Mouse (Mus musculus): Measurements from ENCODE around the gene Slc31a1. TPM values are rescaled to one million over a fixed set of nuclear protein-coding genes. Genes with fewer than 3 reads are reported as not detected.

Gene Slc31a1
- total and polyA plus RNA-seq, 2 experiments: 75.3 to 88.4 TPM

DNA sequence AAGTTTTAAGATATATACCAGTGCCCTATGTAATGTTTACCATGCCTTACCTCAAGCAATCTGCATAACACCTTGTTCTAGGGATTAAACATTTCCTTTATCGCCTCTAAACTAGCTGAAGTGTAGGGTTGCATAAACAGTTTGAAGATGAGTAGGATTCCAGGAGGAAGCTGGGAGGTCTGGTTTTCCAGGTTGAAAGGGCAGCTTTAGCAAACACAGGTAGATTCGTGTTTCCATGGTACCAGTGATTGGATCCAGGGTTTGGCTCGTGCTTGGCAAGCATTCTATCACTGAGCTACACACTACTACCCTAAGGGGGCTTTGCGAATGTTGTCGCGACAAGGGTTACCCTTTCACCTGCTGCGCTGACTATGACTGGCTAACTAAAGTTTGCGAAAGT is 3.8 kb downstream of the Slc31a1 start:
- 19% methylated on average over 8 of the region's 8 CpGs for WGBS
- DNase-seq (ENCODE audit: extremely low read depth, low read depth, low spot score): peak; percentile 83
- TF ChIP-seq POLR2A (IDR thresholded peaks at IDR 0.05; ENCODE audit: extremely low read depth, insufficient read depth, low read length) (no peak), CTCF (IDR thresholded peaks at IDR 0.05; ENCODE audit: low read depth, low read length) (no peak)
- peaks cover 31% of the 10 kb centered on the region for H3K4me1 ChIP-seq (ENCODE audit: control insufficient read depth, insufficient read depth, low read length)
- H3K36me3 ChIP-seq (ENCODE audit: control insufficient read depth, insufficient read depth, low read length): no peaks in the 10 kb centered on the region
- H3K4me3 ChIP-seq (ENCODE audit: insufficient read depth, low read depth, low read length): no peak overlapping the region
- peaks cover 26% of the 10 kb centered on the region; the same call in 1 of the 2 replicates for H3K79me2 ChIP-seq (ENCODE audit: control insufficient read depth, insufficient read depth, low read length)
- H3K27ac ChIP-seq (replicated peaks; ENCODE audit: insufficient read depth, low read depth, low read length): peak overlapping the region; percentile 38
- no peak overlapping the region for H3K9ac ChIP-seq (ENCODE audit: low read depth, low read length)
- no peaks in the 10 kb centered on the region for H3K27me3 ChIP-seq (ENCODE audit: control insufficient read depth, insufficient read depth, low read length)

DNA sequence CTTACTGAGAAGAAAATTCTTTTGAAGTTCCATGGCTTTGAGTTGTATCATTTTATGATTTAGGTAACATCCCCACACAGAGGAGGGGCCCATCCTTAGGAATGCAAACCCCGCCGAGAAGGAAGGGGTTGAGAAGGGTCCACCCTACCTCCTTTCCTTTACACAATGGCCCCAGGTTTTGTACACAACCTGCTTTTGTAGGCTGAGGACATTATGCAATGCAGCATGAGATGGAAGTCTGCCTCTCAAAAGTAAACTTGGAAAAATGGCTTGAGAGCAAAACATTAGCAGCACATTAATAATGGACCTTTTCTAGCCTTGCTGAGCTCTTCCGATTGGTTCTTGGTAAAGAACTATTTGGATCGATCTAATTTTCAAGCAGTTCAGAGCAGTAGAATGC is 5.8 kb downstream of the Slc31a1 start:
- Histone ChIP-seq H3K4me3 (ENCODE audit: insufficient read depth, low read depth, low read length) (no peak overlapping the region), H3K27ac (replicated peaks; ENCODE audit: insufficient read depth, low read depth, low read length) (peak overlapping the region; percentile 97), H3K4me1 (ENCODE audit: control insufficient read depth, insufficient read depth, low read length) (peaks cover 42% of the 10 kb centered on the region), H3K27me3 (ENCODE audit: control insufficient read depth, insufficient read depth, low read length) (no peaks in the 10 kb centered on the region), H3K9ac (ENCODE audit: low read depth, low read length) (0 out of 2 replicates have a peak overlapping the region, but pooled peaks have one; percentile 17), H3K79me2 (ENCODE audit: control insufficient read depth, insufficient read depth, low read length) (peaks cover 34% of the 10 kb centered on the region), H3K36me3 (ENCODE audit: control insufficient read depth, insufficient read depth, low read length) (0 out of 2 replicates have a peak, but pooled peaks cover 3% of the 10 kb centered on the region)
- 20% methylated on average over 4 of the region's 4 CpGs for WGBS
- TF ChIP-seq CTCF (IDR thresholded peaks at IDR 0.05; ENCODE audit: low read depth, low read length) (no peak), POLR2A (IDR thresholded peaks at IDR 0.05; ENCODE audit: extremely low read depth, insufficient read depth, low read length) (no peak)
- peak; percentile 81 for DNase-seq (ENCODE audit: extremely low read depth, low read depth, low spot score)

DNA sequence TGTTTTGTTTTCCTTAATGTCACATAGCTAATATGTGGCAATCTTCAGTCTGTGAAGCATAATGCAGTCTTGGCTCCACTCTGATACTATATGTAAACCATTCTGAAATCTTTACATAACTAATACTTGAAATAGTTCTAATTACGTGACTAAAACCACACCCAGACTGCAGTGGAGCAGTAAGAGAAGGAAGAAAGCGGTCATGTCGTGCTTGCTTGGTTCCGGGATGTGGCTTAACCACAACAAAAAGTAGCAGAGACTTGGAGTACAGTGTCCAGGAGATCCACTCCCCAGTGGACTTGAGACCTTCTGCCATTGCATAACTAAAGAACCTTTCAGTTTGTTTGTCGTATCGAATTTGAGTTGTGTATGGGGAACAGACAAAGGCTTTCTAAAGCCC is 7.1 kb downstream of the Slc31a1 start:
- WGBS: 34% methylated on average over 6 of the region's 6 CpGs

DNA sequence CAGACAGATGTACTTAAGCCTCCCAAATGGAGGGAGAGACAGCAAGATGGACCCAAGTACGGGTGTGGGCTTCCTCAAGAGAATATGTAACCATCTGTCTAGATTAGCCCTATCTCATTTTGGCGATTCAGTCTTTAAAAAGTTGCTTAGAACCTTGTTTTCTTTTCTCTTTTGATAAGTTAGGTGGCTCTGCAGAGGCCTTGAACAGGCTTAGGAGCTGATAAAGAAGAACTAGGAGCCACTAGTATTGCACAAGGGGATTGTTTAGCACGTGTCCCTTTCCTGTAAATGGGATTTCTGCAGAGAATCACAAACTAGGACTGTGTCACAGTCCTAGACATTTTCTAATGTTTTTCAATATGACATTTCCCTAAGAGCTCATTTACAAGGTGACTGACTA is 8.6 kb downstream of the Slc31a1 start:
- peak; percentile 79 for DNase-seq (ENCODE audit: extremely low read depth, low read depth, low spot score)

More for the DNA sequence above, 7.1 kb downstream of the Slc31a1 start:
- H3K9ac ChIP-seq (ENCODE audit: low read depth, low read length): no peak overlapping the region; the same call in 1 of the 2 replicates
- no peak for TF ChIP-seq CTCF (IDR thresholded peaks at IDR 0.05; ENCODE audit: low read depth, low read length)
- no peak for TF ChIP-seq POLR2A (IDR thresholded peaks at IDR 0.05; ENCODE audit: extremely low read depth, insufficient read depth, low read length)
- H3K4me3 ChIP-seq (ENCODE audit: insufficient read depth, low read depth, low read length): peak overlapping the region; percentile 8; the same call in 1 of the 2 replicates
- peaks cover 36% of the 10 kb centered on the region for H3K79me2 ChIP-seq (ENCODE audit: control insufficient read depth, insufficient read depth, low read length)
- H3K27ac ChIP-seq (replicated peaks; ENCODE audit: insufficient read depth, low read depth, low read length): peak overlapping the region; percentile 98
- H3K36me3 ChIP-seq (ENCODE audit: control insufficient read depth, insufficient read depth, low read length): 0 out of 2 replicates have a peak, but pooled peaks cover 3% of the 10 kb centered on the region
- H3K27me3 ChIP-seq (ENCODE audit: control insufficient read depth, insufficient read depth, low read length): no peaks in the 10 kb centered on the region
- peaks cover 43% of the 10 kb centered on the region for H3K4me1 ChIP-seq (ENCODE audit: control insufficient read depth, insufficient read depth, low read length)
- peak; percentile 93 for DNase-seq (ENCODE audit: extremely low read depth, low read depth, low spot score)

DNA sequence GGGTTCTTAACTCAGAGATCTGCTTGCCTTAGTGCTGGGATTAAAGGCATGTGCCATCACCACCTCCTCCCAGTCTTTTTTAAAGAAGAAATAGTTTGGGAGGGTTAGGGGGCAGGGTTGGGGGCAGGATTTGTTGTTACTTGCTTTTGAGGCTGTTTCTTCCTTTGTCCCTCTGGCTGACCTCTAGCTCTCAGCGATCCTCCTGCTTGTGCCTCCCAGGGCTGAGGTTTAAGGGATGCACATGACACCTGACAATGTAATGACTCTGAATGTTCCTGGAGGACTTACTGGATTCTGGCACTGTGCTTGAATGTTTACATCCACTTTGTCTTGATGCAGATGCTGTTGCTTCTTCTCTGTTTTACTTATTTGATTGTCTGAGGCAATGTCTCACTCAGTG is 11.9 kb downstream of the Slc31a1 start:
- Histone ChIP-seq H3K27me3 (ENCODE audit: control insufficient read depth, insufficient read depth, low read length) (no peaks in the 10 kb centered on the region), H3K4me1 (ENCODE audit: control insufficient read depth, insufficient read depth, low read length) (peaks cover 49% of the 10 kb centered on the region), H3K27ac (replicated peaks; ENCODE audit: insufficient read depth, low read depth, low read length) (peak overlapping the region; percentile 22), H3K79me2 (ENCODE audit: control insufficient read depth, insufficient read depth, low read length) (peaks cover 35% of the 10 kb centered on the region), H3K9ac (ENCODE audit: low read depth, low read length) (no peak overlapping the region), H3K36me3 (ENCODE audit: control insufficient read depth, insufficient read depth, low read length) (0 out of 2 replicates have a peak, but pooled peaks cover 3% of the 10 kb centered on the region), H3K4me3 (ENCODE audit: insufficient read depth, low read depth, low read length) (no peak overlapping the region)
- 24% methylated on average over 1 of the region's 1 CpGs for WGBS
- DNase-seq (ENCODE audit: extremely low read depth, low read depth, low spot score): no peak
- no peak for TF ChIP-seq CTCF (IDR thresholded peaks at IDR 0.05; ENCODE audit: low read depth, low read length)
- TF ChIP-seq POLR2A (IDR thresholded peaks at IDR 0.05; ENCODE audit: extremely low read depth, insufficient read depth, low read length): no peak

More for the DNA sequence above, 8.6 kb downstream of the Slc31a1 start:
- H3K79me2 ChIP-seq (ENCODE audit: control insufficient read depth, insufficient read depth, low read length): peaks cover 36% of the 10 kb centered on the region
- H3K4me3 ChIP-seq (ENCODE audit: insufficient read depth, low read depth, low read length): no peak overlapping the region
- WGBS: 20% methylated on average over 3 of the region's 3 CpGs
- 0 out of 2 replicates have a peak, but pooled peaks cover 3% of the 10 kb centered on the region for H3K36me3 ChIP-seq (ENCODE audit: control insufficient read depth, insufficient read depth, low read length)
- H3K27ac ChIP-seq (replicated peaks; ENCODE audit: insufficient read depth, low read depth, low read length): no peak overlapping the region; the same call in 1 of the 2 replicates
- no peaks in the 10 kb centered on the region for H3K27me3 ChIP-seq (ENCODE audit: control insufficient read depth, insufficient read depth, low read length)
- peaks cover 50% of the 10 kb centered on the region for H3K4me1 ChIP-seq (ENCODE audit: control insufficient read depth, insufficient read depth, low read length)
- no peak overlapping the region for H3K9ac ChIP-seq (ENCODE audit: low read depth, low read length)
- TF ChIP-seq POLR2A (IDR thresholded peaks at IDR 0.05; ENCODE audit: extremely low read depth, insufficient read depth, low read length) (no peak), CTCF (IDR thresholded peaks at IDR 0.05; ENCODE audit: low read depth, low read length) (no peak)

DNA sequence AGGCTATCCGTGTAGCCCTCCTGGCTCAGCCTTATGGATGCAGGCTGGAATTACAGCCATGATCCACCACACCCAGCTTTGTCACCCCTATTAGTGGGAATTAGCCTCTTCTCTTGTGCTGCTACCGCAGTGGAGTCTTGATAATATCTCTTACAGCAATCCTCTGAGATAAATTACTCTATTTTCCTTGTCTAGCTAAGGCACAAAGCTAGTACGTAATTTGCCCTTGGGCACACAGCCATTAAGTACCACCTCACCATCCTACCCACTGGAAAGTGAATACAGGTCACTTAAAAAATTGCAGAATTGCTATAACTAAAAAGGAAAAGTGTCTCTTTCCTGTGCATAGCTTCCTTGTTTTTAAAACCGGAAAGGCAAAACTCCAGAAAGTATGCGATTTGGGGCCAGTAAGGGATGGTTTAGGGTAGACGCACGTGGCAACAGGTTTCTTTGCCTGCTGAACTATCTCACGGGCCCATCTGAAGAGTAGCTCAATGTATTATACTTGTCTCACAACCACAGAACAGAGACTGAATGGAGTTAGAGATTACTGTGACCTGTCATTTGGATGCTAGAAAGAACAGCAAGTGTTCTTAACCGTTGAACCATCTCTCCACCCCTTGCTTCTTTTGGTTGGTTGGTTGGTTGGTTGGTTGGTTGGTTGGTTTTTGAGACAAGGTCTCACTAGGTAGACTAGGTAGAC is 12.4 kb downstream of the Slc31a1 start:
- TF ChIP-seq CTCF (IDR thresholded peaks at IDR 0.05; ENCODE audit: low read depth, low read length): no peak
- no peak for TF ChIP-seq POLR2A (IDR thresholded peaks at IDR 0.05; ENCODE audit: extremely low read depth, insufficient read depth, low read length)
- Histone ChIP-seq H3K27ac (replicated peaks; ENCODE audit: insufficient read depth, low read depth, low read length) (peak overlapping the region; percentile 41), H3K9ac (ENCODE audit: low read depth, low read length) (no peak overlapping the region), H3K4me3 (ENCODE audit: insufficient read depth, low read depth, low read length) (no peak overlapping the region), H3K4me1 (ENCODE audit: control insufficient read depth, insufficient read depth, low read length) (peaks cover 47% of the 10 kb centered on the region), H3K36me3 (ENCODE audit: control insufficient read depth, insufficient read depth, low read length) (0 out of 2 replicates have a peak, but pooled peaks cover 3% of the 10 kb centered on the region), H3K27me3 (ENCODE audit: control insufficient read depth, insufficient read depth, low read length) (no peaks in the 10 kb centered on the region), H3K79me2 (ENCODE audit: control insufficient read depth, insufficient read depth, low read length) (peaks cover 32% of the 10 kb centered on the region)
- 74% methylated on average over 9 of the region's 9 CpGs for WGBS
- no peak for DNase-seq (ENCODE audit: extremely low read depth, low read depth, low spot score)
